Mouse (Mus musculus) kidney, postnatal 36 days (tissue): Measurements from ENCODE around the gene Xylt1.

Experiments
- DNase-seq, 2 experiments: peaks; one replicate each; pipeline ENCODE4 v3.0.0; 2021 to 2022; ENCODE audit warnings: mixed read lengths in 2 of 2

Gene Xylt1

DNA sequence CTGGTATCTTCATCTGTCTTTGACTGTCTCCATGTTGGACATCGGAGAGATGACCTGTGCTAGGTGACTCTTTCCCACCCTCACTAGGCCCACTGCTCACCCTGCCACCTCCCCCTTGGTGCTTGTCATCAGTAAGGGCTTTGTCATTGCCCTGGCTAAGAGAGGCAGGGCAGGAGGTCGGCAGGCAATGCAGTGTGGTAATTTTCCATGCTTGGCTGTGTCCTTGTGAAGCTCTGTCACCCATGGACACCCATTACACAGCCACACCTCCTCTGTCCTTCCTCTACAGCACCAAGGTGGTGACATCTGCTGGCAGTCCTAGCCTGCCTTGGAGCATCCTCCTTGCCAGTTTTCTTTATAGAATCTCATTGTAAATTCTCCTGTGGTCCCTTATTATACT is 101.9 kb downstream of the Xylt1 start:
- no peak for DNase-seq

DNA sequence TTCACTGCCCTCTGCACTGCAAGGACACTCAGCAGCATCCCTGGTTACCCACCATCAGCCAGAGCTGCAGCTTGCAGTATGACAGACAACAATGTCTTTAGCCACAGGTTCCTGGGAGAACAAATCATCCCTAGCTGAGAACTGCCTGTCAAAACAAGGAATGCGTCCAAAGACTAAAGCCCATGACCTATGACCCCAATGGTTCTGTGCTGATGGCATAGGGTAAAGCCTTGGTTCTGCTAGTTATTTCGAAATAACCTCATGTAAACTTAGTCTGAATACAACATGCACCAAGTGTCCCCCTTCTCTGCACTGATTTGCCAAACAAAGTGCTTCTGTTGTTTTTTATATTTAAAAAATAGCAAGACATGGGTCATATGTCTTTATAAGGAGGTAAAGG is 103.8 kb downstream of the Xylt1 start:
- no peak for DNase-seq

DNA sequence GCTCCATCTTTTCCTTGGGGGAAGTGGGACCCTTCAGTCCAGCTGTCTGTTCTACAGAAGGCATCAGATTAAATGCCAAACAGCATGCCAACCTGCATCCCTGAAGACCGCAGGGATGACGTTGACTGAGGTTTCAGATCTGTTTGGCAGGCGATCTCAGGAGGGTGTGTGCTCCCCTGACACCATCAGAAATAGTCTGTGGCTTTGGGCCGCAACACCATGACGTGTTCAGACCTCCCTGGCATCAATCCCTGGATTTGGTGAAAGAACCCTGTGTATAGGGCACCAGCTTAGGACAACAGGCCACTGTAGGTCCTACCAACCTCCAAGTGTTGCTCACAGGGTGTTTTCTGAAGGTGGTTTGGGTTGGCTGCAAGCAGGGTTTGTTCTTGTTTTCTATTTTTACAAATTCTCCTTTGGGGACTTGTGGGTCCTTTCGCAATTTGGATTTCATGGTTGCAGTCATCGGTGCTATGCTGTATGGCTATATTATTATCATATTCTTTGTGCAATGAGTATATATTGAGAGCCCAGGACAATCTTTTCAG is 104.3 kb downstream of the Xylt1 start:
- DNase-seq = no peak

DNA sequence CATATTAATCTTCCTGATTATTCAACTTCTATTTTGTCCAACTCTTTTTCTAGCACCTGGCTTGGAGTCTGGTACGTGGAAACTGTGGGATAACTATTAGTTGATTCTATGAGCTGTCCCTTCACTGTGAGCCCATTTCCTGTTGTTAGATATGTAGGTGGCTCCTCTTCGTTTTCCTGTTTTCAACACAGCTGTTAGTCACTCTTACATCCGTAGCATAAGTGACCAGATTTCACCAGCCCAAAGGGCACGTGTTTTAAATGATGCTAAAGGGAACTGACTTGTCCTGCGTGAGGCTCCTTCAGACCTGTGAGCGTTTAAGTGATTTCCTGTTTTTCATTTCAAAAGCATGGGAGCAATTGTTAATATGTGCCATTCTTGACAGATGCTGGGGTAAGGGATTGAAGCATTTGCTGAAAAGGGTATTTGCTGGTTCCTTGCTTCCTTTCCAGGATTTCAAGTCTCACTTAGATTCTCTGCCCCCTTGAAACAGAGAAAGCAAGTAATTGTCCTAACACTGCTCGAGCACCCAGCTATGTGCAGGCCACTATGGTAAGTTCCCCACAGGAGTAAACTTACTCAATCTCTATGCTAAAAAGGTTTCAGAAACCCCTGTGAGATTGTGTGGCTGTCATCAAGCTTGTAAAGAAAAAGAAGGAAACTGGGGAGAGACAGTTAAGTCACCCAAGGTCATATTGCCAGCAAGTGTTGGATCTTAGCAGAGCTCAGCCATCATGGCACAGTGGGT is 105.8 kb downstream of the Xylt1 start:
- no peak for DNase-seq

DNA sequence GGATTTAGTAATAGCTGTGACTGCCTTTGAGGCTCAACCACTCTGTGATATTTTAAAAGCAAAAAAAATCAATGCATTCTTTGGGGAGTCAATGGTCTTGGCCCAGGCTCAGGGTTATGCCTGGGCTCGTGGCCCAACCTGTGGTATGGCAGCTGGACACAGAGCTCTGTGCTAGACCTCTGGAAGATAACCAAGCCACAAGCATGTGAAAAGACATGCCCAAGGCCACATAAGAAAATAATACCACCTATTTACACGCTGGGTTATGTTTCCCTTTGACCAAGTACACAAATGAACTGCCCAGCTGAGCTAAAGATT is 106.4 kb downstream of the Xylt1 start:
- no peak for DNase-seq

DNA sequence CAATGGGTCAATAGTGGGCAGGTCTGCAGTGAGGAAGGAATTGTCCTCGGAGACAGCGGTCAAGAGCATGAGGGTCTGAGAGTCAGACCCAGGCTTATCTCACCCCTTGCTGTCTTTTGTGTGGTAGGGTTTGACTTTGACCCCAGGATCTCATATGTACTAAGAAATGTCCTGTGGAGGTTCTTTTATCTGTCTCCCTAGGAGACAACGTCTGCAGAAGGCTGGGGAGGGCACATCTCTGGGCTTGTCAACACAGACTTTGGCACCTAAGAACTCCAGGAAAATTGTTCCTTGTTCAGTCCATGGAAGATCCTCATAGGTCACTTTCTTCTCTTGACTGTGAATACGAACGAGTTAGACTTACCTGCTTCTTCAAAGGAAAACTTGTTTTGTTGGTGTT is 109.2 kb downstream of the Xylt1 start:
- DNase-seq = no peak

DNA sequence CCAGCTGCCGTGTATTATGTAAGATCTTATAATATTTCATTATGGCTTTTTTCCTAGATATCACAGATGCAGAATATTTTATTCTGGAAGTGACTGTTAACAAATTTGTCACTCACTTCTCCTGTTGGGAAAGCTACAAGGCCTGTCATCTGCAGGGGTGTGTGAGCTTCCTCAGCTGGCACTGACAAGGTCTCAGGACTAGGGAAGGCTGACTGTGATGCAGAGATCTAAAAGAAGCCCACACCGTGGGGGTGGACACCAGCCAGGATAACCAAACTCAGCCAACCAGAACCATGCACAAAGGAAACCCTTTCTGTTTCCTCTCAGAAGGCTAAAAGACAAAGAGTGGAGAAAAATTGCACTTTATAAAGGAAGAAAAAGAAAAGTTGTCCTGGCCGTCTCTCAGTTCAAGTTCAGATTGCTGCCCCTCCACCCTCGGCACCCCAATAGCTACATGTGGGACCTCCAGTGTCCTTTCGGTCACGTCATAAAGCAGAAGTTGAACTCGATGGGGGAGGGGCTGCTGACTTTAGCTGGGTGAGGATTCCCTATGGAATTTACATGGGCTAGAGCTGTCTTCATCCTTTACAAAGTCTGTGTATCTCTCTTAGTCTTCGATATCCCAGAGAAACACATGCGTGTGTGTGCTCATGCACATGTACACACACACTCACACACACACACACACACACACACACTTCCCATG is 109.9 kb downstream of the Xylt1 start:
- DNase-seq = no peak

DNA sequence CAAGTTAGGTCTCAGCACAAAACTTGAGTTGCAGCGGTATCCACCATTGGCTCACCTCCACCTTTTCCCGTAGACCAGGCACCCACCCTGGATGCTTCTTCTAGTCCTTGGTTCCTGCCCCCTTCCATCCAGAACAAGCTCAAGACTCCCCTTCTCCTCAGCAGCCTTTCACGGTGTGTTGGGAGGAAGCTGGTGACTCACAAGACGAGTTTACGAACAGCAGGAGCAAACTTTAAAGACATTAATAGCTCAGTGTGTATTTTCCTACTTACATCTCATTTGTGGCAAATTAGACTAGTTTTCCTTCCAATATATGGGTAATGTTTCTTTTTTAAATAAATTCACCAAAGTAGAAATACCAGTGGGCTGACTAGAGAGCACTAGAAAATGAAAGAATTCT is 110.7 kb downstream of the Xylt1 start:
- no peak for DNase-seq

DNA sequence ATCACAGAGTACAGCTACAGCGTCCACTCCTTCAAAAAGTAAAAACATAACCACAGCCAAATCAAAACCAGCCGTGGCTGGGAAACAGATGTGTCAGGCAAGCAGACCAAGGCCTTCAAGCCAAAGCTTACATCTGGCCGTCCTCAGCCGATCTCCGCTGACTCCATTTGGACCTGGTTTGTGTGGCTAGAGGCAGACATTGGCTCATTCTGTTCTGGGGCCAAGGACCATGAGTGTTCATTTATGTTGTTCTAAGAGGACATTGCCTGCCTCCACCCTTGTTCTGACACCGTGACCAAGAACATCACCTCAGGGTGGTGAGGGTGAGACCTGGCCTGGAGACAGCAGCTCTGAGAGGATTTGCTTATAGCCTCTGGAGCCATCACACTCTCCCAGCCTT is 113.4 kb downstream of the Xylt1 start:
- DNase-seq = no peak

DNA sequence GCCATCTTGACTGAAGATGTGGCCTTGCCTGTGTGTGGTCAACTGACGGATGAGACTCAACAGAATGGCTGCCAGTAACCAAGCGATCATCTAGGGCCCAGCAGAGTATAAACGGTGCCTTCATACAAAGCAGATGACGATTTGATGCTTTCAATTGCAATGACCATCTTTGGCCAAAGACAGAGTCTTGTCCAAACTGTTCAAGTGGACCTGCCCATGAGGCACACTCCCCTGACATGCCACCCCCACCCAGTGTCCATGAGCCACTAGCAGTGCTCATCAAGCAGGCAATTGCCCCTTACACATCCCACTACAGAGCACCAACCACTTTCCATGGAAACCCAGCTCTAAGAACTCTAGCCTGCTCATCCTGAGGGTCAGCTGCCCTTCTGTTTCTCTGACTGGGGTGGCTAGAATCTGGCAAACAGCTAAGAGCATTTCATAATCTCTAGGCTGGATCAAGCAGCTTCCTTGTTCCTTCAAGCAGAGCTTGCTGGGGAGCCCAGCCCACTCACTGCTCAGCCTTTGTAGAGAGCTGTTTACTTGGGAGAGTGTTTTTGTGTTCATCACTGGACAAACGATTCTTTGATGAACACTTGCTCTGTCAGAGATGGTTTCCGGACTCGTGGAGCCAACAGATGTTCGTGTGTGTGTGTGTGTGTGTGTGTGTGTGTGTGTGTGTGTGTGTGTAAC is 114.0 kb downstream of the Xylt1 start:
- DNase-seq = no peak

DNA sequence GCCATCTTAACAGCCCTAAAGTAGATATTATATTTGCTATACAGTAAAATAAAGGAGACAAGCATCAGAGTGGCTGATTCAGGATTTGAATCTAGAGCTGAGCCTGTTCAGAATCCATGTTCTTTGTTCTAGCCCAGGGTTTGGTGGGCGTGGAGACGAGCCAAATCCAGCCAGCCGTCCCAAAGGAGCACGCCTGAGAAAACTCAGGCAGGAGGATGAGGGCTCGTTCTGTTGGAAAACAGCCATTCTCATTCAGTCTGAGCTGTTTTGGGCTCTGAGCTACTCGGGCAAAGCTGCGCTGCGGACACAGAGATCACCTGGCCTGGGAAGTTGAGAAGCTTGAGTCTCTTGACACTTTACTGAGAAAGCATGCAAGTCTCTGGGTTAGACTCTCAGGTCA is 115.0 kb downstream of the Xylt1 start:
- no peak for DNase-seq

DNA sequence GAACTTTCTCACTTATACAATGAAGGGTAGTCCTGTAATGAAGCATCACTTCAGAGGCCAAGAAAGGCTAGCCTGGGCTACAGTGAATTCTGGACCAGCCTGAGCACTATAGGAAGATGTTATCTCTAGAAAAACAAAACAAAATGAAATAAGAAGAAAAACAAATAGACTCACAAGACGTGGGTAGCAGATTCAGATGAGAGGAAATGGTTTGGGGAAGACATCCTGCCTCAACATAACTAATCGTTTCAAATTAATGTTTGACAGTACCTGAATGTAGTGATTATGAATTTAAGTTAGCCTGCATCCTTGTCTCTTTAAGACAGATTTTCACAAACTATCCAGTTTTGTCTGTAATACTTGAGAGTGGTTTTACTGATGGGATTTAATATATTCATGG is 117.4 kb downstream of the Xylt1 start:
- DNase-seq = no peak

DNA sequence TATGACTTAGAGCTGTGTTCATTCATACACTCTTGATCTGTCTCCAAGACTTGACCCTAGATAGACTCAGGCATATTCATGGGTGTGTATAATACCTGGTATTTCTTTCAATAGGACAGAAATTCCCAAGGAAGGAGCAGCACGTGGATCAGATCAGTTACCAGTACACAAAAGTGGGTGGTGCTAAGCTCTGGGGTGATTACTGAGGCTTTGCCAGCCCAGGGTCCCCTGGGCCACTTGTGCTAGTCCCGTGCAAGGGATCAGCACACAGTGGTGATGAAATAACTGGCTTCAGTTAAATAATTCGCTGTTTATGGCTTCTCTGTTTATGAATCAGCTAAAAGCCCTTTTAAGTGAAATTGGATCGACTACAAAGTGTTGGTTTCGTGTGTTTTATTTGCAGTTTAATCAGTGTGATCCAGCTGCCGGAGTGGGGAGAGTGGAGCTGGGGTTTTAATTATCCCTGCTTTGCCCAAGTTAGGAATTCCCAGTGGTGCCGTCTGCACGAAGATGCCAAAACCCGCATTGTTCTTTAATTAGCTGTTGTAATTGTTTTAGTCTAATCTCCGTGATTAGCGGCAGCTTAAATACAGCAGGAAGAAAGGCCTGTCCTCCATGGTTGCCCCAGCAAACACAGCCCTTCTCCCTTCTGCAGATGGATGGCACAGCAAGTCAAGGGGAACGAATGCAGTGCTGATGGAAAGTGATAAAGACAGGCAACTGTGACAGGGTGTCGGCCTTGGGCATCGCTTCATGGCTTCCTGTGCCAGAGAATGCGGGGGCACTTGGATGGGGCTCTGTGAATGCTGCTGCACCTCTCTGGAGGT is 120.8 kb downstream of the Xylt1 start:
- no peak for DNase-seq

DNA sequence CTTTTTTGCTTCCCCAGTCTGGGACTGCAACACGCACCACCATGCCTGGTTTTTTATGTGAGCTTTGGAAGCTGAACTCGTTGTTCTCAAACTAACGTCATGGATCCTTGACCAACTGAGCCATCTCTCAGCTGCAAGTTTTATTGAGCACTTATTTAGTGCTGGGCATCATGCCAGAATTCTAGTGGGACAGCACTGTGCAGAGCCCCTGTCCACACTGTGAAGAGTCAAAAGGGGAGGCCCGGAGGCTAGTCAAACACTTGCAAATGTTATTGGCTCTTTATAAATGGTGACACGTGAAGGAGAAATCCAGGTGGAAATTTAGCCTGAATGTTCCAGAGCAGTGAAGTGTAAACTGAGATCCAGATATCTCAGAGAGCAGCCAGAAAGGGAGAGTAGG is 121.6 kb downstream of the Xylt1 start:
- peak in 1 of 2 experiments; percentile 39 for DNase-seq

DNA sequence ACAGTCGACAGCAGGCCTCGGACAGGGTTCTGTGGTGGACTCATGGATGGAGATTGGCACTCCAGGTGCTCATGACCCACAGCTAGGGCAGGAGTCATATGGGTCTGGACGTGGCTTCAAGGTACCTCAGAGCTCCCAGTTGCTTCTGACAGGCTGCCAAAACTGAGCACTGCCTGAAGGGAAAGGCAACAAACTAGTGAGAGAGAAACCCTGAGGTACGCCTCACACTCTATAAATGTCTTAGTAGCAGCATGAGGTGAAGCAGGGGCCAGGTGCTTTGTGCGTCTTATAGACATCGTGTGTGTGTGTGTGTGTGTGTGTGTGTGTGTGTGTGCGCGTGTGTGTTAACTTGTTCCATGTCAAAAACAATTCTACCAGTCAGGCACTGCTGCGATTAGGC is 122.9 kb downstream of the Xylt1 start:
- peak; percentile 37 to 50 for DNase-seq

DNA sequence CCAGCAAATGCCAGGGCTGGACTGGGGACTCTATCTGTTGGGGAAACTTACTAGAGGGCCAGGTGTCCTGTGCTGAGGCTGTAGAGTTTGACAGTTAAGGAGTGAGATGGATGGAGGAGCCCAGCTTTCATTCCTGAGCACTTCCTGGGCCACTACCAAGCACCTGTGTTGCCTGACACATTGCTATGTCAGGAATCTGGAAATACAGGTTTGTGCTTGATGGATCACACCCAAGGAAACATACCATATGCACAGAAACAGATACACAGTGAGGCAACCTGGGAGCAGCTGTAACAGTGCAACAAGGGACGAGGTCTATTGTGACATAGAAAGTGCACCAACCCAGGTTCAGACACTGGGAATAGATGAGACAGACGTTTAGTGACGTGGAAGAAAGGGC is 125.0 kb downstream of the Xylt1 start:
- peak in 1 of 2 experiments; percentile 32 for DNase-seq

DNA sequence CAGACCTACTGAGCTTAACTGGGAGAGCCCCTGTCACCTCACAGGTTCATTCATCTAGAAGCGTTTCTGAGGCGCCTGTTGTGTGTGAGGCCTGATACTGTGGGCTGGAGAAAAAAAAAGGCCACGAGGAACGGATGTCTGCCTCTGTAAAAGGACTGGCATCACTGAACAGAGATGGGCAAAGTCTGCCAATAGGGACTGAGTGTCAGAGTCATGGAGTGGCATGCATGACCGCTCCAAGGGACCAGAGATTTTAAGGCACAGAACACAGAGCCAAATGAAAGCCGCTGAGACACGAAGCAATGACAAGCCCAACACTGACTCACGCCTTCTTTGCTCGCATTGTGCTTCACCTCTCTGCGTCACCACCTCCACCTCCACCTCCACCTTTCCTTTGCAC is 126.6 kb downstream of the Xylt1 start:
- DNase-seq = peak; percentile 44 to 54

DNA sequence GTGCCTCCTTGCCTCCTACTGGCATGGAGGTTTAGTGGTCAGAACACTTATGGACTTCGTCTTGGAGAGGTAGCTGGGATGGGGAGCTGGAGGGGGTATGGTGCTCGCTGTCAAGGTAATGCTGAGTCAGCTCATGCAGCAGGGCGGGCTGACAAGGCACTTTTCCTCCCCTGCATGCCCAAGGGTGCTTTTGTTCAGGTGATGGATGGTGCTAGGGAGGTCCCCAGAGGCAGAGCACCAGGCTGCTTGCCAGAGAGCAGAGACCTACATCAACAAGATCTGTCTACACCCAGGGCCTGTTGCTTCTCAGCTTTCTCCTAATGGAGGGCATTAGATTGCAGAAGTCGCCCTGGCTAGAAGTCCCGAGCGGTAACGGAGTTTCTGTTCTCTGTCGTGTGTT is 127.3 kb downstream of the Xylt1 start:
- no peak for DNase-seq

DNA sequence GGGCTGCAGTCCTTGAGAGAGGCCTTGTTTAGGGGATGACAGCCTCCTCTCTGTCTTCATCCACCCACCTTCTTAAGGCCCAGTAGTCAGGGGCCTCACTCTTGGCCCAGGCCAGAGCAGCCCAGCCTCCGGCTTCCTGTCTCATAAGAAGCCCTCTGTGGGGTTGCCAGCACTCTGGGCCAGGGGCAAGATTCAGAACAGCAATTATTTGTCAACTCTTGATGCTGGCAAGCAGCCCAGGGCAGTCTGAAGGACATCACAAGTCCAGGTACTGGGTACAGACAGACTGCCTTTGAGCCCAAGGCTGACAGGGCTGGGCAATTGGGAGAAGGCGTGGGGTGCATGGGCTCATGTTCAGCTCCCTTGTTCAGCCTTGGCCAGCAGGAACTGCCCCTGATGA is 129.3 kb downstream of the Xylt1 start:
- DNase-seq = peak; percentile 29 to 67

DNA sequence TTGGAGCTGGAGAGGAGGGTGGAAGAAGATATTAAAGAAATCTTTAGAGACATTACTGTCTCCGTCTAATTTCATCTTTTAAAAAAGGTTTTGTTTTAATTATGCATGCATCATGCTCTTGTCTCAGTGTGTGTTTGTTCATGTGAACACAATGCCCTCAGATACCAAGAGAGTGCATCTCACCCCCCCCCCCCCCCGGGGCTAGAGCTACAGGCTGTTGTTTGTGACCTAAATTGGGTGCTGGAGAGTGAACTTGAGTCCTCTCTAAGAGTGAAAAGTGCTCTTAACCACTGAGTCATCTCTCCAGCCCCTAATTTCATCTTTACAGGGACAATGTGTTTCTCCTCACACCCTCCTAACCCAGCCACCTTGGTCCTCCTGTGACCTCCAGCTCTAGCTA is 131.5 kb downstream of the Xylt1 start:
- no peak for DNase-seq

DNA sequence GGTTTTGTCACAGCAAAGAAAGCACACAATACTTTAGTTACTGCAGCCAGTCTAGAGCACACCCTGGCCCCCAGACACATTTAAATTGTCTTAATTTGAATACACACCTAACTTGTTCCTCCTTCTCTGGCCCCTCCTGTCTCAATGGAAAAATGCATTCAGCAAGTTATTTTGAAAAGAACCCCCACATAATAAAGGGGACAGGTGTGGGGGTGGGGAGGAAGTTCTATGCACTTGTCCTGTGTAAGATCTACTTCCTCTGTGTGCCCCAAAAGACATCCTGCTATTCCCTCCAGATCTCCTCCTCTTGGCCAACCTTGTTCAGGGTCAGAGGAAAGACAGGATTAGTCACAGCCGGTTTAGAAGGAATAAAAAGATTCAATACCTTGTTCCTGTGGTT is 135.0 kb downstream of the Xylt1 start:
- DNase-seq = no peak

DNA sequence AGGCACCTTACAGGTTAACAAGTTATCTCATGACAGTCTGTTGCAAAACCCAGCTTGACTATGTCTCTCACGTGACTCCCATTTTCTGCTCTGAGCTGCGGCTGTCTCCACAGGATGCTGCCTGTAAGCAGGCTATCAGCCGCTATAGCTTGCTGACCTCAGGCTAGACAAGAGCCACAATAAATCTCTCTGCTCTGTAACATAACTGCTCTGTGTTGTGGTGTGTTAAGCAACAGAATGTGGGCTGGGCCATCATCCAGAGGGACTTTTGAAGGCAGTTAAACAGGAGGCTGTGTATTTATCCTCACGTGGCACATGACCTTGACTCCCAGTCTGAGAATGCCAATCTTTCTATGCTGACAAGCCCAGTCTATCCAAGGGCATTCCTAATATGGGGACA is 136.1 kb downstream of the Xylt1 start:
- peak; percentile 24 to 34 for DNase-seq

DNA sequence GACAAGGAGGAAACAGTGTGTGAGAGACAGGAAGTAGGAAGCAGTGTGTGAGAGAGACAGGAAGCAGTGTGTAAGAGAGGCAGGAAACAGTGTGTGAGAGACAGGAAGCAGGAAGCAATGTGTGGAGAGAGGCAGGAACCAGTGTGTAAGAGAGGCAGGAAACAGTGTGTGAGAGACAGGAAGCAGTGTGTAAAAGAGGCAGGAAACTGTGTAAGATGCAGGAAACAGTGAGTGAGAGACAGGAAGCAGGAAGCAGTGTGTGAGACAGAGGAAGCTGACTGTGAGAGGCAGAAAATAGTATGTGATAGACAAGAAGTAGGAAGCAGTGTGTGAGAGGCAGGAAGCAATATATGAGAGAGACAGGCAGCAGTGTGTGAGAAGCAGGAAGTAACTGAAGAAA is 140.6 kb downstream of the Xylt1 start:
- DNase-seq = no peak
